Mouse (Mus musculus): ENCODE results near the gene AI467606.

GRCm38 (mm10) chr7:127096456-127096855, 5.3 kb downstream of the AI467606 start:
- no peak for TF ChIP-seq CTCF (conservative IDR thresholded peaks at IDR 0.05; ENCODE audit: low read length)
- TF ChIP-seq POU5F1 (IDR thresholded peaks at IDR 0.05; ENCODE audit: borderline replicate concordance, low read length) = no peak

Measured in E14TG2a.4 (cell line).